Mouse (Mus musculus) megakaryocyte, embryonic 14.5 days (primary cell): ENCODE measurements around the gene Urod. TPM values are rescaled to one million over a fixed set of nuclear protein-coding genes. Genes with fewer than 3 reads are reported as not detected.

Source experiments
- H3K27me3 ChIP-seq: replicated peaks from 2 replicates; pipeline ENCODE3; 2012; ENCODE audit warnings: inconsistent platforms
- H3K36me3 ChIP-seq: replicated peaks from 2 replicates; pipeline ENCODE3; 2012; ENCODE audit warnings: low read length, inconsistent platforms, mixed read lengths
- H3K4me1 ChIP-seq: 2 replicates; pipeline ENCODE4 v1.6.1; 2012; ENCODE audit warnings: inconsistent platforms
- H3K4me3 ChIP-seq: replicated peaks from 2 replicates; pipeline ENCODE3; 2012; ENCODE audit warnings: moderate library complexity, mild to moderate bottlenecking, inconsistent platforms
- H3K9me3 ChIP-seq: 2 replicates; pipeline ENCODE4 v1.6.1; 2012; ENCODE audit warnings: inconsistent platforms
- FLI1 ChIP-seq: IDR thresholded peaks from 2 replicates; pipeline ENCODE4 v1.6.1; 2012; ENCODE audit warnings: low read length, inconsistent platforms, mixed read lengths
- GATA1 ChIP-seq: IDR thresholded peaks from 3 replicates; pipeline ENCODE4 v1.6.1; 2012; ENCODE audit warnings: mixed read lengths, low read length, inconsistent platforms, borderline replicate concordance
- polyA plus RNA-seq: library from polyadenylated mRNA; stranded (reverse); fragments of >175 nt; gene quantifications from 2 replicates; pipeline ENCODE4 v1.2.3, GENCODE M21; 2012; ENCODE audit warnings: low replicate concordance; ENCODE audit not compliant: insufficient read depth

The Urod gene
- polyA plus RNA-seq, result 18.0 and 36.2 TPM in 2 replicates

DNA sequence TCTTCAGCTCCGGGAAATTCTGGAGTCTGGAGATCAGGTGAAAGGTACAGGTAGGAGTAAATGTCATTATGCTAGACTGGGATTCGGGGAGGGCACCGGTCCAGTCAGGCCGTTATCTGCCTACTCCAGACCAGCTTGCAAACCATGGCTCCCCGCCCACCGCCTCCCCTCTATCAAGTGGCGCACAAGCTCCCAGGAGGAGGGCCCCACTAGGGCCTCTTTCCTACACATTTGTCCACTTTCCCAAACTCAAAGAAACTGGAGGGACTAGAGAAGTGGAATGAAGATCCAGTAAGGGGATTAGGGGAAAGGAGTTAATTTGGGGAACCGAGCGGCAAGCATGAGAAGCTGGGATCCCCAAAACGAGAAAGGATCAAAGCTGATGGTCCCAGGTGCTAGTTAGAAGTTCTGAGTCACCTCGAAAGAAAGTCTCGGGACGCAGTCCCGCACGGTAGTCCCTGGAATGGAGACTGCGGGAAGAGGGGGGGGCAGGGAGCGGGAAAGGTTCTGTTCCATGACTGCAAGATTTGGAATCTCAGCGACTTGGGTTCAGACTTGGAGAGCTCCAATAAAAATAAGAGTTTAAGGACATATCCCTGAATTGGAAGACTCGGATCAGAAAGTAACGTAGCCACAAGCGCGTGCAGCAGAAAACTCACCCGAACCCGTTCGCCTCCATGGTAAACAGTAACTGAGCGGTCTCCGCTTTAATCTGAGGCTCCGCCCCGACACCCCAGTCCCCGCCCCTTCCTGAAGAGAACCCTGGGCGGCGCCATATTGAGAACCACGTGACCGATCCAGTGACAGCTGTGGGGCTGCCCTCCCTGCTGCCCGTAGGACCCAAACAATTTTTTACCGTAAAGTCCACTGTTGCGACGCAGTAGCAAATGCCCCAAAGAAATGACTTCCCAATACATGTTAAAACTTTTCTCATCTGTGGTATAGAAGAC lies at the start of gene Urod:
Gene Urod, minus strand, starts transcription at position 742 of the 950 bp plus-strand sequence.
- TF ChIP-seq GATA1, result no peak
- TF ChIP-seq FLI1, result no peak
- H3K4me1 ChIP-seq, result peaks cover 47% of the 10 kb centered on the region
- H3K9me3 ChIP-seq, result no peaks in the 10 kb centered on the region
- H3K4me3 ChIP-seq, result peak within 1 kb of the TSS; percentile 97
- peaks cover 60% of the 10 kb centered on the region for H3K36me3 ChIP-seq
- H3K27me3 ChIP-seq, result no peaks in the 10 kb centered on the region

DNA sequence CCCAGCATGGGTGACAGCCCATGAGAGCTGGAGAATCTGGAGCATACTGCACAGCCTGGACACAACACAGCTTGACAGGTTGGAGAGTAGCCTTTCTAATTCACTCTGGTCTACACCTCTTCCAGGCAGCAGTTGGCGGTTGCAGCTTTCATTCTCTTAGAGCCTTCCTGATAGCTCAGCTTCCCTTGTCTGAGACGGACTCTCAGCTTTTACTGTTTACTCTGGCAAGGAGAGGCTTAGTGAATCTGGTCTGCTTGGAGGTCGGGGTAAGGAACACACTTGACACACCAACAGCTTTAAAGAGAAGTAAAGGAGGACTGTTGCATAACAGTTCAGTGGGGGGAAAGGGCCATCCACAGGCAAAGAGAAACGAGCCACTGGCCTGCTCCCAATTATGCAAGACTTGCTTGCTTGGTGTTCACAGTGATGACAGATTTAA lies 47.1 kb upstream of the Urod start:
- peaks cover 14% of the 10 kb centered on the region for H3K4me1 ChIP-seq
- H3K27me3 ChIP-seq, result no peaks in the 10 kb centered on the region
- H3K9me3 ChIP-seq, result no peaks in the 10 kb centered on the region
- TF ChIP-seq FLI1 (no peak), GATA1 (no peak)
- peaks cover 36% of the 10 kb centered on the region for H3K36me3 ChIP-seq
- no peak overlapping the region for H3K4me3 ChIP-seq

DNA sequence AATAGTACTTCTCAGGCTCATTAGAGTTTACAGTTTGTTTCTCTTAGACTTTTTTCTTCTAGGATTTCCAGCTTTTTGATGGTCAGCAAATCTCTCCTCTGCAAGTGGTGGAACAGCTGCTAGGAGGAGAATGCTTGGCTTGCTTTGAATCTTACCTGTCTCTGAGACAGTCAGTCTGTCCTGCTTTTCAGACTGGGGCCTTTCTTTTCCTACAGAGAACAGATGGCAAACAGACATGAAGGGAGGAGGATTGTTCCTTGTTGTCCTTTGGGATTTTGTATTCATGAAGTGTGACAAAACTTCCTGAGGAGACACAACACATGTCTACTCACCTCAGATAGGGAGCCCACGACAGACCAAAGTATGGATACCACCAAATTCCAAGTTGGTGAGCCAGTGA lies 46.6 kb upstream of the Urod start:
- no peak overlapping the region for H3K4me3 ChIP-seq
- peaks cover 36% of the 10 kb centered on the region for H3K36me3 ChIP-seq
- TF ChIP-seq GATA1 (no peak), FLI1 (no peak)
- no peaks in the 10 kb centered on the region for H3K9me3 ChIP-seq
- no peaks in the 10 kb centered on the region for H3K27me3 ChIP-seq
- H3K4me1 ChIP-seq, result peaks cover 14% of the 10 kb centered on the region

DNA sequence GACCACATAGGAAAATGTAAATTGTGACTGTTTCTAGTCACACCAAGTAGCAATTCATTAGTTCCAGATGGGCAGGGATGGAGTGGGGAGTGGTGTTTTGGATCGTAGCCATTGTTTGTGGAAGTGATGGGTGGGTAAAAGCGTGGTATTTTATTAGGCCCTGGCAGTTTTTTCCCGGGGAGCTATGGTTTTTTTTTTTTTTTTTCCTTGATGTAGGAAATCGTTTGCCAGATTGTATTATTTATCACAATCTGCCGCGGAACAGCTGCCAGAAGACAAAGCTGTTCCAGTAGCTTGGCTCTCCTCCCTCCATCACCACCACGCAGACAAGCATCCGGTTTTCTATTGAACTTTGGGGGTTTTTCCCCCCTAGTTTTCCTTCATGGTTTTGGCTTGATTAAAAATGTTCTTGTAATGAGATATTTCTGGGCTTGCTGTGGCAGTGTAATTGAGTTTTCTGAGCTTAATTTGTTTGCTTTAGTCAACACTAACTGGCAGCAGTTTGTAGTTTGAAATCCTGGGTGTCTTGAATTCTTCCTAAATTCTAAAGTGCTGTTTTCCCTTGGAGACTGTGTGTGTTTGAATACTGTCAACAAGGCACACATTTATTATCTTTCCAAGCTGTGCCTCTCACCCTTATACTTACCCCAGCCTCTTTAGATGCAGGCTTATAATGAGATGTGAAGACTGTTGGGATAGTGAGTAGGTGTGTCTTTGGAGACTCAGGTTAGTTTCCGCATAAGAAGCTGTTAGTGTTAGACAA lies 45.9 kb upstream of the Urod start:
- no peaks in the 10 kb centered on the region for H3K9me3 ChIP-seq
- peaks cover 39% of the 10 kb centered on the region for H3K36me3 ChIP-seq
- H3K4me3 ChIP-seq, result no peak overlapping the region
- no peaks in the 10 kb centered on the region for H3K27me3 ChIP-seq
- no peak for TF ChIP-seq GATA1
- TF ChIP-seq FLI1, result no peak
- H3K4me1 ChIP-seq, result peaks cover 15% of the 10 kb centered on the region

DNA sequence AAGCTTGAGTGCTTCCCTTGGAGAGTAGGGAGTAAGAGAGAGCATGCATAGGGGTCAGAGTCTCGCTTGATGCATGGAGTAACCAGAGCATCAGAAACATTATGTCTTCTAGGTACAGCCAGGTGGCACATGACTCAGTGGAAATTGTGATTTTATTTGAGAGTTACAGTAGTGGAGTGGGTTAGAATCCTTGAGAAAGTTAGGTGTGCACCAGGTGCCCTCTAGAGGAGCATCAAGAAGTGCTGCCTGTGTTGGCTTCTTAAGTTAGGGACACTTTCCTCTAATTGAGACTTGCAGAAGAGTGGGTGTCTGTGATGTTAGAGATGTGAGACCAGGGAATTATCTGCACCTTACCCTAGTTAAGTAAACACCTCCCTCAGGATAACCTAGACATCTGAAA lies 36.9 kb upstream of the Urod start:
- Histone ChIP-seq H3K27me3 (no peaks in the 10 kb centered on the region), H3K36me3 (peaks cover 58% of the 10 kb centered on the region)

DNA sequence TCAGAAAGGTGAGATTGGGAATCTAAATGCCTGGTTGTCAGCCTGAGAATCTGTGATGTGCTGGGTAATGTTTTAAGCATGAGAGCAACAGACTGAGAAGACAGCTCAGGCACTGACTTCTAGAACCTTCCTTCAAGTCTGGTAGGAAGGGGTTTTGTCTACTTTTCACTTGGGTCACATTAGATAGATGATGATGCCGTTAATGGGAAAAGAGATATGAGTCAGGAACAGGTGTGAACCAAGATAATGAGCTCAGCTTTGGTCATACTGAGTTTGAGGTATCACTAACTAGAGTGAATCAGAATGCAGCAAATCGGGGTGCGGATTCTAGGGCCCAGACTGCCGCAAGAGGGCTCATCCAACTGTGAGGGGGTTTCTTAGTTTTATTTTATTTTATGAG lies 29.3 kb upstream of the Urod start:
- no peak for TF ChIP-seq FLI1
- TF ChIP-seq GATA1, result no peak
- no peaks in the 10 kb centered on the region for H3K27me3 ChIP-seq
- H3K4me1 ChIP-seq, result peaks cover 31% of the 10 kb centered on the region
- H3K4me3 ChIP-seq, result no peak overlapping the region
- no peaks in the 10 kb centered on the region for H3K9me3 ChIP-seq
- peaks cover 50% of the 10 kb centered on the region for H3K36me3 ChIP-seq

More for the DNA sequence above, 36.9 kb upstream of the Urod start:
- peaks cover 12% of the 10 kb centered on the region; the same call in 1 of the 2 replicates for H3K4me1 ChIP-seq
- TF ChIP-seq GATA1, result no peak
- no peak for TF ChIP-seq FLI1
- H3K4me3 ChIP-seq, result no peak overlapping the region
- H3K9me3 ChIP-seq, result no peaks in the 10 kb centered on the region

DNA sequence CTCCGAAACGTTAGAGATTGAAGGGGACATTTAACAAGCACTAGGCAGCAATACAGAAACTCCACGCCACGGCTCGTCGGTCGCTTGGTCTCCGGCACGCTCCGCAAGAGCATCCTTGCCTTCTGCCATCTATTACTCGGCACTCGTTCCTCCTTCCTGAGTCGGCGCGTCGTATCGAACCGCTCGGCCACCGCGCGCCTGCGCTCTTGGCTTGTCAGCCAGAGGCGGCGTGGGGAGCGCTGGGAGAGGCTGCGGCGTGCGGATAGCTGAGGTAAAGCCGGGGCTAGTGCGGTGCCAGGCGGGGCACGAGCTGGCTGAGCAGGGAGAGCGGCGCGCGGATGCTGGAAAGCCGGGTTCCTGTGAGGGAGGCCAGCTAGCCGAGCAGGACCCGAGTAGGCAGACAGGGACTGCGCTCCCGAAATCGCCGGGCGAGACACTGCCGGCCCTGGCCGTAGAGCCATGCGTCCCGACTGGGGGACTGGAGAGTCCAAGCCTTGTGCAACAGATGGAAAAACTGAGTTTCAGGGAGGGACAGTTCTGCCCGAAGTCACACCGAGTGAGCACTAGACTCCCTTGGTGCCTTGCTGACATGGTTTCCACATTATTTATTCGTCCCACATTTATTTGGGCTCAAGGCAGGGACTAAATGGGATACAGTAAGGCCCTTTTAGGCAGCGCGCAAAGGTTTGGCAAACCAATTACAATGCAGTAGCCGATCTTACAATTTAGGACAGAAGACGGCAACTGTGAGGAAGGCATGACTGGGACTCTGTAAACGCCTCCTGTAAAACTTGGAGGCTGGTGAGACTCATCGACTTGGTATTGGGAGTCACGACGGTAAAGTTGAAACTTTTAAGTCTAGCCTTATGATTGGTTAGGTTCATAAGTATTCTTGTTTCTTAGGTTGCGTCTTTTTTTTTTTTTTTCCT lies 25.3 kb upstream of the Urod start, which contains the start of gene Eif2b3:
Gene Eif2b3, plus strand, starts transcription at position 197 of the 929 bp plus-strand sequence.
- peaks cover 38% of the 10 kb centered on the region for H3K4me1 ChIP-seq
- H3K4me3 ChIP-seq, result peak within 1 kb of the TSS; percentile 98
- no peak for TF ChIP-seq GATA1
- no peak for TF ChIP-seq FLI1
- H3K9me3 ChIP-seq, result no peaks in the 10 kb centered on the region
- H3K36me3 ChIP-seq, result peaks cover 23% of the 10 kb centered on the region
- no peaks in the 10 kb centered on the region for H3K27me3 ChIP-seq

DNA sequence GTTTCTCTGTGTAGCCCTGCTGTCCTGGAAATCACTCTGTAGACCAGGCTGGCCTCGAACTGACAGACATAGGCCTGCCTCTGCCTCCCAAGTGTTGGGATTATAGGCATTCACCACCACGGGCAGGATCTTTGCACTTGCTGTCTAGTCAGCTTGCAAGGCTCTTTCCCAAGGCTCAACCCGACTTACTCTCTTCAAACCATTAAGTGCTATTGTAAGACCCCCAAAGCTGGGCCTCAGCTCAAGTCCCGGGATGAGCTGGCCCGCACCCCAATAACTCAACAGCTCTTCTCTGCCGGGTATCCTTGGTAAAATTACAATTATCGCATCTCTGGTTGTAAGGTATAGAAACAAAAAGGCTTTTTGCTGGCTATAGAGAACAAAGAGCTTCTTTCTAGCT lies 24.1 kb upstream of the Urod start:
- H3K4me1 ChIP-seq, result peaks cover 39% of the 10 kb centered on the region
- TF ChIP-seq GATA1 (no peak), FLI1 (no peak)

DNA sequence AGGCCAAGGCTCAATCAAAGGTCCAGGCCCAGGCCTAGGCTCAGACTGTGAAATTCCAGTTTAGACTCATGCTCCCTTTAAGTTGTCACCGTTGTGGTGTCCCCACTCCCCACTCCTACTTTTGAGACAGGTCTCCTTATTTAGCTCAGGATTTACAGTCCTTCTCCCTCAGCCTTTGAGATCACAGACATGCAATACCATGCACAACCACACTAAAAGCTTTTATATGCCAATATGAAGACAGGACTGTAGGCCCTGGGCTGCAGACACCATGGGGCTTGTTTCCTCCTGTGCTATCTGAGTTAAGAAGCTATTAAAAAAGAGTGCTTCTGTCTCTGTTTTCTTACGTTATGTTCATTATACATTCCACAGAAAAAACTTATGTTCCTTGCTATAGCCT lies 23.5 kb upstream of the Urod start:
- H3K9me3 ChIP-seq, result no peaks in the 10 kb centered on the region
- no peak overlapping the region for H3K4me3 ChIP-seq
- H3K36me3 ChIP-seq, result peaks cover 9% of the 10 kb centered on the region
- peaks cover 39% of the 10 kb centered on the region for H3K4me1 ChIP-seq
- TF ChIP-seq GATA1 (no peak), FLI1 (no peak)
- H3K27me3 ChIP-seq, result no peaks in the 10 kb centered on the region

More for the DNA sequence above, 24.1 kb upstream of the Urod start:
- H3K36me3 ChIP-seq, result peaks cover 15% of the 10 kb centered on the region
- H3K27me3 ChIP-seq, result no peaks in the 10 kb centered on the region
- H3K4me3 ChIP-seq, result no peak overlapping the region
- no peaks in the 10 kb centered on the region for H3K9me3 ChIP-seq
